Mouse (Mus musculus) bone marrow, adult 2 months (tissue): ENCODE measurements at regions not wholly inside any gene's neighbourhood (a gene's known extent, or its start where the extent isn't known, plus 50 kb on each side); places are given as distances from the start of the nearest gene placed in this dataset.

Source experiments
- CTCF ChIP-seq: fragments of 200-500 bp; IDR thresholded peaks from 2 replicates; pipeline ENCODE4 v1.5.1; 2011; ENCODE audit warnings: low read length, control low read depth; ENCODE audit not compliant: control insufficient read depth, insufficient read depth
- POLR2A ChIP-seq: fragments of 200-500 bp; IDR thresholded peaks from 2 replicates; pipeline ENCODE4 v1.6.1; 2011; ENCODE audit warnings: low read depth, mild to moderate bottlenecking, control low read depth, low read length, borderline replicate concordance; ENCODE audit not compliant: control insufficient read depth

DNA sequence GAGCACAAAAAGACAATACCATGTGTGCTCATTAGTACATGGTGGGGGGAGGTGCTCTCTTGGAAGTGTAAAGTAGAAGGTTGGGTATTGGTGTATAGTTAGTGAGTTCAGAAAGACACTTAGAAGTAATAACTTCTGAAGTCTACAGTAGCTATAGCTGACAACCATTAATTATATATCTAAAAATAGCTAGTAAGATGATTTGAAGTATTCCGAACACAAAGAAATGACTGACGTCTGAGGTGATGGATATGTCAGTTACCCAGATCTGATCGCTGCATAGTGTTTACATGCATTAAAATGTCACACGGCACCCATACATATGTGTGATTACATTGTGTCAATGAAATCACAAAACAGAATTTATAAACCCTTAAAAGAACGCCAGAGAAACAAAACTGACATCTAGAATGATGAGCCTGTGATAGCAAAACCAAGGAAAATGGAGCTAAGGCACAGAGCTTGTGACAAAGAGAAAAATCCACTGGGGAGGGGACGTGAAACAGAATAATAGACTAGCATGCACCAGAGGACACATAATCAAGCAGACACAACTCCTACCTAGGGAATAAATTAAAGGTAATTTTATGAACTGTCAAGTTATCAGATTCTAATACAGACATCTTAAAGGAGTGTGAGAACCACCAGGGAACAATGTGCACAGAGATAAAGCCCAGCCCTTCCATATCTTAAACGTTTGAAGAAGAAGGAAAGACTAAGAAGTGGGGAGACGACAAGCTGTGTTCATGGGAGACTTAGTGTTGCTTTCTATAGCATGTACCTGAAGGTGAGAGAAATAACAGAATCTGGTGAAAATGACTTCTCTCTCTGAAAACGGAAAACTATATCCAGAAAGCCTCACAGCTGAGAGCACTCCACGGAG, 142.5 kb upstream of the Tmtc1 start:
- TF ChIP-seq POLR2A (no peak), CTCF (no peak)
